23 mouse cellular contexts compared by ENCODE assay signal in genomic region chr16:44516498-44516897, GRCm38 (mm10). TPM values are rescaled to one million over a fixed set of nuclear protein-coding genes. Genes with fewer than 3 reads are reported as not detected.
DNase-seq lines count a peak whose midpoint lies in the region; ATAC-seq and TF ChIP-seq lines count a peak whose summit lies in the region.
"Had no signal": no experiment of that assay in that cellular context is flagged by ENCODE, and none has a peak within 500 bp of the region (broad histone marks: within the 10 kb centered on the region; RNA-seq: fewer than 3 reads in every experiment).

No protein-coding gene starts in this region.

- no peaks in the 10 kb centered on the region for H3K27me3 ChIP-seq in hindbrain, embryonic 13.5 days
- H3K27me3 ChIP-seq in hindbrain, embryonic 11.5 days (ENCODE audit: control insufficient read depth, insufficient read depth, low read length): no peaks in the 10 kb centered on the region
- no peaks in the 10 kb centered on the region for H3K27me3 ChIP-seq in midbrain, embryonic 16.5 days (ENCODE audit: control insufficient read depth, insufficient read depth, low read depth, low read length)
- no peaks in the 10 kb centered on the region for H3K27me3 ChIP-seq in midbrain, embryonic 13.5 days
- H3K27me3 ChIP-seq in embryonic facial prominence, embryonic 14.5 days (replicated peaks; ENCODE audit: control insufficient read depth, insufficient read depth, low read length): no peaks in the 10 kb centered on the region
- no peaks in the 10 kb centered on the region for H3K27me3 ChIP-seq in stomach, postnatal 0 days (ENCODE audit: control insufficient read depth, insufficient read depth, low read length)
- H3K27me3 ChIP-seq: liver, embryonic 12.5 days; lung, embryonic 15.5 days; neural tube, embryonic 13.5 days had no signal

- peak overlapping the region; percentile 14; the same call in 1 of the 2 replicates for H3K27ac ChIP-seq in hindbrain, embryonic 13.5 days
- no peak overlapping the region for H3K27ac ChIP-seq in hindbrain, embryonic 11.5 days (ENCODE audit: low read depth, low read length)
- no peak overlapping the region for H3K27ac ChIP-seq in midbrain, embryonic 16.5 days (ENCODE audit: low read length)
- no peak overlapping the region for H3K27ac ChIP-seq in midbrain, embryonic 13.5 days
- peak overlapping the region; percentile 48 for H3K27ac ChIP-seq in embryonic facial prominence, embryonic 14.5 days (replicated peaks; ENCODE audit: low read depth, low read length)
- no peak overlapping the region; the same call in 1 of the 2 replicates for H3K27ac ChIP-seq in stomach, postnatal 0 days (replicated peaks)
- no peak overlapping the region for H3K27ac ChIP-seq in gastrocnemius, adult 2 months
- H3K27ac ChIP-seq: liver, embryonic 12.5 days; lung, embryonic 15.5 days; neural tube, embryonic 13.5 days had no signal

- DNase-seq in hindbrain, embryonic 11.5 days (ENCODE audit: low spot score): no peak
- DNase-seq in embryonic facial prominence, embryonic 14.5 days (ENCODE audit: low spot score): peak; percentile 55
- no peak for DNase-seq in stomach, postnatal 0 days (ENCODE audit: low spot score)
- DNase-seq in cerebellum, adult 11 months: no peak
- DNase-seq in gastrocnemius, adult 2 months: no peak
- DNase-seq: adrenal gland, adult 8-10 months; cerebellum, adult 9-10 months; gastrocnemius, postnatal 25 days; heart, postnatal 10 days; kidney, postnatal 4 days; layer of hippocampus, postnatal 36 days; left cerebral cortex, postnatal 4 days; right cerebral cortex, postnatal 25 days; thymus, postnatal 25 days had no signal

- H3K36me3 ChIP-seq in hindbrain, embryonic 13.5 days: peaks cover 15% of the 10 kb centered on the region
- H3K36me3 ChIP-seq in hindbrain, embryonic 11.5 days (ENCODE audit: control insufficient read depth, insufficient read depth, low read length): peaks cover 15% of the 10 kb centered on the region
- H3K36me3 ChIP-seq in midbrain, embryonic 16.5 days (ENCODE audit: control insufficient read depth, insufficient read depth, low read length): no peaks in the 10 kb centered on the region
- H3K36me3 ChIP-seq in midbrain, embryonic 13.5 days: peaks cover 48% of the 10 kb centered on the region
- H3K36me3 ChIP-seq in embryonic facial prominence, embryonic 14.5 days (ENCODE audit: control insufficient read depth, insufficient read depth, low read length): peaks cover 95% of the 10 kb centered on the region
- H3K36me3 ChIP-seq in stomach, postnatal 0 days (ENCODE audit: control insufficient read depth, insufficient read depth, low read length): peaks cover 11% of the 10 kb centered on the region; the same call in 1 of the 2 replicates
- H3K36me3 ChIP-seq: G1E; liver, embryonic 12.5 days had no signal

- H3K4me3 ChIP-seq in hindbrain, embryonic 13.5 days: no peak overlapping the region
- H3K4me3 ChIP-seq in hindbrain, embryonic 11.5 days (ENCODE audit: low read depth, low read length): no peak overlapping the region
- H3K4me3 ChIP-seq in midbrain, embryonic 16.5 days (ENCODE audit: low read depth, low read length): no peak overlapping the region
- H3K4me3 ChIP-seq in midbrain, embryonic 13.5 days (replicated peaks): no peak overlapping the region
- no peak overlapping the region for H3K4me3 ChIP-seq in embryonic facial prominence, embryonic 14.5 days (ENCODE audit: low read depth, low read length)
- no peak overlapping the region for H3K4me3 ChIP-seq in stomach, postnatal 0 days (ENCODE audit: low read depth, low read length)
- no peak overlapping the region for H3K4me3 ChIP-seq in gastrocnemius, adult 2 months
- H3K4me3 ChIP-seq: liver, embryonic 12.5 days; lung, embryonic 15.5 days; neural tube, embryonic 13.5 days had no signal

- H3K9me3 ChIP-seq in hindbrain, embryonic 13.5 days: no peaks in the 10 kb centered on the region
- no peaks in the 10 kb centered on the region for H3K9me3 ChIP-seq in hindbrain, embryonic 11.5 days (ENCODE audit: control insufficient read depth, low read length)
- H3K9me3 ChIP-seq in midbrain, embryonic 16.5 days (replicated peaks; ENCODE audit: control insufficient read depth, low read length, poor library complexity, severe bottlenecking): no peaks in the 10 kb centered on the region
- H3K9me3 ChIP-seq in midbrain, embryonic 13.5 days: no peaks in the 10 kb centered on the region
- no peaks in the 10 kb centered on the region for H3K9me3 ChIP-seq in embryonic facial prominence, embryonic 14.5 days (ENCODE audit: control insufficient read depth, low read length)
- no peaks in the 10 kb centered on the region for H3K9me3 ChIP-seq in stomach, postnatal 0 days (ENCODE audit: control insufficient read depth, low read length)
- H3K9me3 ChIP-seq: G1E; liver, embryonic 12.5 days; lung, embryonic 15.5 days; neural tube, embryonic 13.5 days had no signal

- peak; percentile 38 for TF ChIP-seq CTCF in stomach, postnatal 0 days (IDR thresholded peaks at IDR 0.05; ENCODE audit: low read depth)
- no peak for TF ChIP-seq CTCF in gastrocnemius, adult 2 months (IDR thresholded peaks at IDR 0.05)

- no peak for ATAC-seq in hindbrain, embryonic 13.5 days (ENCODE audit: low FRiP score)
- ATAC-seq in hindbrain, embryonic 11.5 days (ENCODE audit: low FRiP score): no peak
- 0 out of 2 replicates have a peak, but pooled peaks have one; percentile 44 for ATAC-seq in midbrain, embryonic 16.5 days
- no peak for ATAC-seq in midbrain, embryonic 13.5 days
- ATAC-seq in embryonic facial prominence, embryonic 14.5 days (ENCODE audit: low read depth): peak; percentile 60; the same call in 1 of the 2 replicates
- ATAC-seq in stomach, postnatal 0 days (ENCODE audit: low FRiP score, low TSS enrichment): no peak
- ATAC-seq: inflammation-experienced regulatory T-cells, adult 6 months; liver, embryonic 12.5 days had no signal

- no peak for TF ChIP-seq EP300 in stomach, postnatal 0 days (optimal IDR thresholded peaks at IDR 0.05)

- peaks cover 16% of the 10 kb centered on the region for H3K4me1 ChIP-seq in hindbrain, embryonic 13.5 days (replicated peaks)
- H3K4me1 ChIP-seq in hindbrain, embryonic 11.5 days (replicated peaks; ENCODE audit: control insufficient read depth, insufficient read depth, low read length): no peaks in the 10 kb centered on the region
- H3K4me1 ChIP-seq in midbrain, embryonic 16.5 days (ENCODE audit: control insufficient read depth, insufficient read depth, low read length): peaks cover 9% of the 10 kb centered on the region
- H3K4me1 ChIP-seq in midbrain, embryonic 13.5 days (replicated peaks): peaks cover 12% of the 10 kb centered on the region
- no peaks in the 10 kb centered on the region; the same call in 1 of the 2 replicates for H3K4me1 ChIP-seq in embryonic facial prominence, embryonic 14.5 days (ENCODE audit: control insufficient read depth, insufficient read depth, low read length)
- no peaks in the 10 kb centered on the region for H3K4me1 ChIP-seq in stomach, postnatal 0 days (replicated peaks; ENCODE audit: control insufficient read depth, insufficient read depth)
- H3K4me1 ChIP-seq: liver, embryonic 12.5 days; lung, embryonic 15.5 days had no signal

- 71% methylated on average over 6 of the region's 6 CpGs for WGBS in hindbrain, embryonic 13.5 days
- WGBS in hindbrain, embryonic 11.5 days: 86% methylated on average over 6 of the region's 6 CpGs
- WGBS in midbrain, embryonic 16.5 days: 71% methylated on average over 6 of the region's 6 CpGs
- WGBS in midbrain, embryonic 13.5 days: 80% methylated on average over 6 of the region's 6 CpGs
- 64% methylated on average over 6 of the region's 6 CpGs for WGBS in embryonic facial prominence, embryonic 14.5 days
- WGBS in stomach, postnatal 0 days: 58% methylated on average over 6 of the region's 6 CpGs

- H3K4me2 ChIP-seq in hindbrain, embryonic 13.5 days: no peak overlapping the region
- H3K4me2 ChIP-seq in hindbrain, embryonic 11.5 days (replicated peaks; ENCODE audit: low read depth, low read length): no peak overlapping the region
- no peak overlapping the region for H3K4me2 ChIP-seq in midbrain, embryonic 16.5 days (ENCODE audit: low read length)
- no peak overlapping the region for H3K4me2 ChIP-seq in midbrain, embryonic 13.5 days (replicated peaks)
- no peak overlapping the region for H3K4me2 ChIP-seq in embryonic facial prominence, embryonic 14.5 days (ENCODE audit: low read depth, low read length)
- H3K4me2 ChIP-seq in stomach, postnatal 0 days (replicated peaks; ENCODE audit: low read depth): no peak overlapping the region
- H3K4me2 ChIP-seq: liver, embryonic 12.5 days; lung, embryonic 15.5 days; neural tube, embryonic 13.5 days had no signal

- H3K9ac ChIP-seq in hindbrain, embryonic 13.5 days: no peak overlapping the region
- H3K9ac ChIP-seq in hindbrain, embryonic 11.5 days (ENCODE audit: low read depth, low read length): no peak overlapping the region
- H3K9ac ChIP-seq in midbrain, embryonic 16.5 days (ENCODE audit: low read depth, low read length): no peak overlapping the region
- H3K9ac ChIP-seq in midbrain, embryonic 13.5 days (replicated peaks): no peak overlapping the region
- no peak overlapping the region for H3K9ac ChIP-seq in embryonic facial prominence, embryonic 14.5 days (ENCODE audit: low read depth, low read length)
- no peak overlapping the region for H3K9ac ChIP-seq in stomach, postnatal 0 days (ENCODE audit: low read length)
- H3K9ac ChIP-seq: liver, embryonic 12.5 days; lung, embryonic 15.5 days; neural tube, embryonic 13.5 days had no signal

- intact Hi-C loops in gastrocnemius, adult 2 months (cut with DNase I): no loop called here

RNA-seq across cellular contexts. Expression of gene Boc, which starts 42.2 kb away (rescaled TPM):
- 14.0 and 17.2 TPM in 2 replicates for polyA plus RNA-seq in hindbrain, embryonic 13.5 days (2015; fragmentation: Nextera tagmentation; extraction: Ambion mirVana)
- 34.3 and 41.7 TPM in 2 replicates for polyA plus RNA-seq in hindbrain, embryonic 11.5 days (2014; fragmentation: Nextera tagmentation; extraction: Ambion mirVana)
- 7.3 and 10.5 TPM in 2 replicates for polyA plus RNA-seq in midbrain, embryonic 16.5 days (2015; fragmentation: Nextera tagmentation; extraction: Ambion mirVana)
- 22.5 and 27.3 TPM in 2 replicates for polyA plus RNA-seq in midbrain, embryonic 13.5 days (2015; fragmentation: Nextera tagmentation; extraction: Ambion mirVana)
- polyA plus RNA-seq in embryonic facial prominence, embryonic 14.5 days (2014; fragmentation: Nextera tagmentation; extraction: Ambion mirVana): 34.8 and 43.6 TPM in 2 replicates
- 5.9 and 6.1 TPM in 2 replicates for polyA plus RNA-seq in stomach, postnatal 0 days (2015; fragmentation: Nextera tagmentation; extraction: Ambion mirVana)
- 1 to 10 TPM; 2.6 to 5.0 TPM for total RNA-seq in gastrocnemius, adult 2 months (2021)
- total RNA-seq: G1E; monocyte, adult 5-6 weeks had no signal
- polyA plus RNA-seq: G1E had no signal

Comparison
In these comparisons a context has a peak if more than half of its experiments do, and no peak if none do; other contexts are left out.
1. ATAC-seq: peak in midbrain, embryonic 16.5 days (single experiment) and embryonic facial prominence, embryonic 14.5 days (single experiment); none in hindbrain, embryonic 13.5 days (single experiment), hindbrain, embryonic 11.5 days (single experiment), midbrain, embryonic 13.5 days (single experiment) and stomach, postnatal 0 days (single experiment).
2. H3K27ac ChIP-seq: peak in hindbrain, embryonic 13.5 days (single experiment) and embryonic facial prominence, embryonic 14.5 days (single experiment); none in hindbrain, embryonic 11.5 days (single experiment), midbrain, embryonic 16.5 days (single experiment), midbrain, embryonic 13.5 days (single experiment), stomach, postnatal 0 days (single experiment) and gastrocnemius, adult 2 months (single experiment).